Mouse (Mus musculus) 3134 (cell line): Measurements from ENCODE around the gene Mgat4a.

Experiments
- DNase-seq: peaks from one replicate; pipeline ENCODE4 v3.0.0-alpha.2; 2011; ENCODE audit warnings: low spot score; ENCODE audit not compliant: insufficient read length; ENCODE audit errors: extremely low read depth

Gene Mgat4a

DNA sequence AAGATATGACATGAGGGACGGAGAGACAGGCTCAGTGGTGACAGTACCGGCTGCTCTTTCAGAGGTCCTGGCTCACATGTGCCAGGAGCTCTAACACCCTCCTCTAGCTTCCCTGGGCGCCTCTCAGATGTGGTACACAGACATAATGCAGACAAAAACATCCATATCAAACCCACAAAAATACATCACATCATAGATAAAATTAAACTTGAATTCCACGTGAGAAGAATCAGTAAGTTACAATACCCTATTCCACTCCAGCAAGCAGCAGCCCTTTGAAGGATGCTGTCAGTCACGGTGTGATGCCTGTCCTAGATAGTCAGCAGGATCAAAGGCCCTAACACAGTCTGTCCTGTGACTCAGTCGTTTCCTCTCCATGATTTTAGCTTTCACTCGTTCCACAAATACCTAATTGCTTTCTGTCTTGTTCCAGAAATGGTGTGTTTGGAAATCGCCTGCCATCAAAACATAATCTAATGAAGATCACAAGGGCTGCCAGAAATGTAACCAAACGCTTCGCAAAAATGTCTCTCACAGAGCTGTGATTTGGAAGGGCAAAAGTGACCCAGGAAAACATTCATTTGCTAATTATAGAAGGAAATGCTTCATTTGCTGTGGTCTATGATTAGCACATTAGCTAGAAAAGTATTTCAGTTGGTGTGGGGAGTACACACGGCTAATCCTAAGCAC is 44.1 kb downstream of the Mgat4a start:
- no peak for DNase-seq

DNA sequence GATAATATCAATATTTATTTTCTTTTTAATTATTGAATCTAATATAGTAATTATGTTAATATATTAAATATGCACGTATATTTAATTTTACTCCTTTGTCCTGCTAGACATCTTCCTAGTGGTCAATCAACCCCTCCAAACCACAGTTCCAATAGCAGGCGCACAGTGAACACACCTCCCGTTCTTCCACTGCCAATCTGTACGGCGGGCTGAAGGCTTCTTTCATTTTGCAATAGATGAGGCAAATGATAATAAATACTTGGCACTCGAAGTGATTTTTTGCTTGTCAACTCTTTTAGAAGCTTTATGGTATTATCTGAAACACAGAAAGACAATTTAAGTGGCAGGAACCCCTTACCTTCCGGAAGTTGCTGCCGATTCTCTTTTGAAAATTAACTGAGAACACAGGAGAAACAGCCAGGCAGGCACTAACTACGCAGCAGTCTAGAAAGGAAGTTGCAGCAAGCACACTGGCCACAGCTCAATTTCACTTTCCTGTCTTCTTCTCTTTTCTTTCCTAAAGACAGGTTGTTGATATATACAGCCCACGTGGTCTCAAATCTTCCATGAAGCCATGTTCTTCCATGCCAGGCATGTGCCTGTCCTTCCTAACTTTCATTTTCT is 45.0 kb downstream of the Mgat4a start:
- DNase-seq: no peak

- no peak for DNase-seq
These were observed 45.7 kb downstream of the Mgat4a start for GRCm38 (mm10) chr1:37495104-37495503.

- DNase-seq: no peak
These were observed 49.1 kb downstream of the Mgat4a start for GRCm38 (mm10) chr1:37491672-37492071.

DNA sequence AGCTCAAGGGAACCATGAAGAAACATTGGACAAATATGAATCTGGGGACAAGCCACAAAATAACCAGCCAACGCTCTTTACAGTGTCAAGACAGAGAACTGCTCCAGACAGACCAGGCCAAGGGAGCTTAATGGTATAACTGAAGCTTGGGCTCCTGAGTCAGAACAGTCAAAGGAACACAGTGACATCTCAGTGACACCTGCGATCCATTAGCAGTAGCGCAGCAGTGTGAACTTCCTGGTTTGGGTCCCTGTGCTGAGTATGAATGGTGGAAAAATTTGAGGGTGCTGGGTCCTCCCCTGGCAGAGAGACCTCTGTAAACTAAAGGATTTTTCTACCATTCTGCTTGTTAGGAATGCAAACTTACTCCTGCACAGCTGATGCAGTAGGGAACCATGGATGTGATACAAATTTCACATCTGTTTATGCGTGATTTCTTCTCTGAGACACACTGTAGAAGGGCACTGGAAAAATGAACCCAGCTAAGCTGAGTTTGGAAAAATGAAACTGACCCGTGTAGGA is 50.1 kb downstream of the Mgat4a start:
- DNase-seq: no peak

- DNase-seq: no peak
These were observed 52.3 kb downstream of the Mgat4a start for GRCm38 (mm10) chr1:37488531-37488930.

- no peak for DNase-seq
These were observed 53.8 kb downstream of the Mgat4a start for GRCm38 (mm10) chr1:37486994-37487393.

GRCm38 (mm10) chr1:37486439-37486838 is 54.4 kb downstream of the Mgat4a start:
- no peak for DNase-seq

- DNase-seq: no peak
These were observed 56.2 kb downstream of the Mgat4a start for GRCm38 (mm10) chr1:37484612-37485011.

DNA sequence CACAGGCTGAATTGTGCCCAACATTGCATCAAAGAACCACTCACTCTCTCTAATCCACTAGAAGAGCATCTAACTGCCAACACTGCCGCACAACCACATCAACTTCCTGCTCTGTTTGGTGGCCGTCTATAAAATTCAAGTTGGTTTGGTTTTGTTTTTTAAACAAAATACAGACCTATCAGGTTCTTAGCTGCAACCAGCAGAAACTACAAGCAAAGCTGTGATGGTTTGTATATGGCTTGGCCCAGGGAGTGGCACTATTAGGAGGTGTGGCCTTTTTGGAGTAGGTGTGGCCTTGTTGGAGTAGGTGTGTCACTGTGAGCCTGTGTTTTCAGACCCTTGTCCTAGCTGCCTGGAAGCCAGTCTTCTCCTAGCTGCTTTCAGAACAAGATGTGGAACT is 59.5 kb downstream of the Mgat4a start:
- no peak for DNase-seq

DNA sequence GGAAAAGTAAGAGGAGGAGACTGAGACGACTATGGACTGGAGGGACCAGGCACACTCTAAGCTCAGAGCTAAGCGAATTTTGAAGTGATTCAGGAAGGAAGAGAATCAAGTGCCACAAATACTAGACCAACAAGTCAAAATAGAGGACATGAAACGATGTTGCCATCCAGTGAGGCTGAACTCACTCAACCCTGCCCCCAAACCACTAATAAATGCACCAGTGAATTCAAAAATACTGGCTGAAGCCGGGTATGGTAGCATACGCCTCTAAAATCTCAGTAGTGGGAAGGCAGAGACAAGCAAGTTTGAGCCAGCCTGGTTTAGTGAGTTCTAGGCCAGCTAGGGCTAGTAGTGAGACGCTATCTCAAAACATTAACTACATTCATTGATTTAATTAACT is 60.1 kb downstream of the Mgat4a start:
- no peak for DNase-seq

DNA sequence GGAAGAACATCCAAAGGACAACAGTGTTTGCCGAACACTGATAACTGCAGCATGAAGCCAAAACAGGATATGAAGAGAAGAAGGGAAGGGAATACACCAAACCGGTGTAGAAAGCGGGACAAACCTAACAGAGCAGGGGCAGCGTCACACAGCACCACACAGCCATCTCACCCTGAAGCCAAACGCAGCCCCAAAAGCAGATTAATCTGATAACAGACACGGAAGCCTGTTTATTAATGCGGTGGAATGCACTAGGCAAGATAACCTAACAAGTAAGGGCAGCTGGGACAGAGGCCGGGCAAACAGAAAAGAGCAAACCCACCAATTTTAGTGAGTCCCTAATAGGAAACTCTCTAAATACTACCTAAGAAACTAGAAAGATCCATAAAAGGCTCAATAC is 61.1 kb downstream of the Mgat4a start:
- DNase-seq: no peak

DNA sequence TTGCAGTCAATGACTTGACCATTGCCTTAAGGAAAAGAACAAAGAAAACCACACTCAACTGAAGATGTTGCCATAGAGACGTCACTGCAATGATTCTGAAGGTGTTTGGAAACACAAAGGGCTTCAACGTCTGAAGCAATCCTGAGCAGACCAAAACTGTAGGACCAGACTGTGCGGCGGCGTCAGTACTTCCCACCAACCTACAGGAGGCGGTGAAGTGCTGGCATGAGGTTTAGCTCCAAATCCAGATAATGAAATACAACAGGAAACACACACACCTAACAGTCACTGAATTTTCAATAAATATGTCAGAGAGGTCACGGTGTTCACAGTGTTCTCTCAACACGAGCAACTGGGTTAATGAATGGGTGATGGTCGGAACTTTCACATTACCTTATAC is 61.7 kb downstream of the Mgat4a start:
- DNase-seq: no peak

DNA sequence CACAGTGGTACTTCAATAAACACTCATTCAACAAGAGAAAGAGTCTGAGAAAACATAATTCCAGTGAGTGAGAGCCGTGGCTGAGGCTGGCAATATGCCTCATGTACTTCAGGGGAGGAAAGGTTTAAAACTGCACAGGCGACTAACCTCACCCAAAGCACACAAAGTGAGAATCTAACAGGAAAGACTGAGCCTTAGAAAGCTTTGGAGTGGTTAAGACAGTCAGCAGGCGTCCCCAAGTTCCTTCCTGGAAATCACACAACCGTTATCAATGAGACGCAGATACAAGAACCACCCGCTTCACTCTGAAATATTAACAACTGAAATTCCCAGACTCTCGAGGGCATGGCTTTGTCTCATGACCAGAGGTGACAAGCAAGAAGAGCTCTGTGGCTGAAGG is 62.4 kb downstream of the Mgat4a start:
- no peak for DNase-seq

DNA sequence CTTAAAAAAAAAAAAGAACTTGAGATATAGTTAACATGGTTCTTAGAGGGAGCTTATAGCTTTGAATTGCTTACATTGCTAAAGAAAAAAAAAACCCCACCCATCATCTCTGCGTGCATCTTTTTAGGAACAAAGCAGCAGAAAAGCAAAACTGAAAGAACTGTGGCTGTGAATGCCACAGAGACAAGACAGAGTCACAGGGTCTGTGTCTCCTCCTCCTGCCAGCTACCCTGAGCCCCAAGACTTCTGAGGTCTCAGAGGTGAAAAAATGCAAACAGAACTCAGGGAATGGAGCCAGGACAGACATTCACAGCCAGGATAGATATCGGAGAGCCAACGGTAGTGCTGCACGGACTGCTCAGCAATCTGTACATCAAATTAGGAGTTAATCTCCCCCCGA is 62.9 kb downstream of the Mgat4a start:
- DNase-seq: no peak

DNA sequence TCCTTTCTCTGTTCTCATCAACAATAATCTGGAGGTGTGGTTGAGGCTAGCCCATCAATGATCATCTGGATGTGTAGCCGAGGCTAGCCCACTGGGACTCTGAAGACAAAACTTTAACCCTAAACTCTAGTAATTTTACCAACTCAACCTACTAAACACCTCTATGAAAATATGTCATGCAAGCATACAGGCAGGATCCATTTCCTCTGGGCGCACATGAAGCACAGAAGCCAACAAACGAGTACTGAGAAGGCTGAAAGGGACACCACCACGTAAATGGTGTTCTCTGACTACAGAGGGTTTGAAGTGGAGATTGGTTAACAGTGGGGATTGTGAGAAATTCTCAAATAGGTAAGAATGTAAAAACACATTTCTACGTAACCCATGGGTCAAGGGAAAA is 63.6 kb downstream of the Mgat4a start:
- no peak for DNase-seq

- DNase-seq: no peak
These were observed 65.5 kb downstream of the Mgat4a start for GRCm38 (mm10) chr1:37475312-37475711.

- no peak for DNase-seq
These were observed 66.1 kb downstream of the Mgat4a start for GRCm38 (mm10) chr1:37474634-37475190.

DNA sequence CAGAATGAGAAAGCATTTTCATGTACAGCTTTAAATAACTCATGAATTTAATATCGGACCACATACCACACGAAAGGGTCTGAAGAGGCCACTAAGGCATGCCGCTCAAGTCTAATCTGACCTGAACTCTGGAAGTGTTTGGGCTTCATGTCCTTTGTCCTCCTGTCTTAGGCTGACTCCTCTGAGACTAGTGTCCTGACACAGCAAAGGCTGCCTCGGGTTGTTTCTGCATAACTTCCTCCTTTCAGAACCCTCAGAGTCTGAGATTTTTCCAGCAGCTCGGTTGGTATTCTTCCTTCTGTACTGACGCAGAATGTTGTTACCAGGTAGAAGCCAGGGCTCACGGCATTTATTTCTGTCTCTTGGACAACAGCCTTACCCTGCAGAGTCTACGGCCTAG is 66.8 kb downstream of the Mgat4a start:
- DNase-seq: no peak

DNA sequence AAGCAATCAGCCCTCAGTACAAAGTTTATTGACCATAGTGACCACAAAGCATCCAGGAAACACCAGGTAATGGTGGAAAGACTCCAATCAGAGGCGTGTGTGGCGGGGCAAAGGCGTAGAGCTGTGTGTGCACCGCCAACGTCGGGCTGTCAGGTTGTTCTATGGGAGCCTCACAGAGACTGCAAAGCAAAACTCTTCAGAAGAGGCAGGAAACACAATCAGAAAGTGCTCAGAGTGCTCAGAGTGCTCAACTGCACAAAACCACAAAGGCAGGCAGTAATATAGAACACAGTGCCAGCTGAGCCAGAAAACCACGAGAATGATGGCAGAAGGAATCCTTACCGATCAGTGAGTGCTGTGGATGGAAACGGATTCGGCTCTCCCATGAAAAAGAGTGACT is 67.6 kb downstream of the Mgat4a start:
- DNase-seq: peak; percentile 25

GRCm38 (mm10) chr1:37471179-37472148 is 69.4 kb downstream of the Mgat4a start:
- no peak for DNase-seq
